ENCODE assay signal across 8 mouse cellular contexts in the genomic region with DNA sequence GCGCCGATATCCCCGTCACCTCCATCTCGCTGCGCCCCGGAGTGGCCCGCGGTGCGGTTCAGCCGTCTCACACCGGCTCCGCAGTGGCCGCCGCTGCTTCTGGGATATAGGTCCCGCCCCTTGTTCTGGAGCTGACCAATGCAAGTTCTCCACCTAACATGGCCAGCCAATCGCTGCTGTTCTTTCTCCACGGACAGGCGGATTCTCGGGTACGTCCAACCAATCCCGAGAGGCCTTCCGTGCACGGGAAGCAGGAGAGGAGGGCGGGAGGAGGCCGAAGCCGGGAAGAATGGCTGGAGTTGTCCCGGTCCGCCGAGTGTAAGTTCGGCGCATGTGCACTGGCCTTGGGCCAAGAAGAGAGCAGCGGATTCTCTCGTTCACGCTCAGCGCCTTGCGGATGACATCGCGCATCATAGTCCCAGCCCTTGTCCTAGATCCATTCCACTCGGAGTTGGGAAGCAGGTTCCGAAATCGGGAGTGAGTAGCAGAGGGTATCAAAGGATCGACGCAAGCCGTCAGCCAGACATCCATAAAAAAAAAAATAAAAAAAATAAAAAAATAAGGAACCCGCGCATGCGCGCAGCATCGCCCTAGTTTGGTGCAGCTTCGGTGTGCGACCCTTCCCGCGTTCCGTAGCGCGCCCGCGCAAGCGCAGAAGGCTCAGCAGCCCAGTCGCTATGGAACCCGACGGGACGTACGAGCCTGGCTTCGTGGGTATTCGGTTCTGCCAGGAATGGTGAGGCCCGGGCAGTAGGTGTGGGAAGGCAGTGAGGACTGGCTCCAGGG. TPM values are rescaled to one million over a fixed set of nuclear protein-coding genes. Genes with fewer than 3 reads are reported as not detected.
DNase-seq lines count a peak whose midpoint lies in the region; ATAC-seq lines count a peak whose summit lies in the region.

A gene (plus strand): TSS at position 280 of the 786 bp plus-strand sequence.
A gene (minus strand): TSS at position 604 of the 786 bp plus-strand sequence.

- peak within 1 kb of the TSS; percentile 91 to 96 for H3K27ac ChIP-seq in heart, embryonic 14.5 days (replicated peaks in 1 of 2; ENCODE audit: control insufficient read depth in 1 of 2, insufficient read depth in 1 of 2, low read depth in 2 of 2, low read length in 2 of 2)
- peak within 1 kb of the TSS; percentile 94 for H3K27ac ChIP-seq in liver, embryonic 13.5 days
- peak within 1 kb of the TSS; percentile 97 for H3K27ac ChIP-seq in stomach, embryonic 16.5 days (ENCODE audit: low read length)

- H3K27me3 ChIP-seq in heart, embryonic 14.5 days (ENCODE audit: control insufficient read depth, insufficient read depth, low read length): no peaks in the 10 kb centered on the region
- no peaks in the 10 kb centered on the region for H3K27me3 ChIP-seq in liver, embryonic 13.5 days
- no peaks in the 10 kb centered on the region for H3K27me3 ChIP-seq in stomach, embryonic 16.5 days (ENCODE audit: control insufficient read depth, insufficient read depth, low read length)

- peak within 1 kb of the TSS; percentile 88 for H3K9ac ChIP-seq in heart, embryonic 14.5 days (ENCODE audit: low read length)
- H3K9ac ChIP-seq in liver, embryonic 13.5 days: peak within 1 kb of the TSS; percentile 86
- peak within 1 kb of the TSS; percentile 84 for H3K9ac ChIP-seq in stomach, embryonic 16.5 days (ENCODE audit: low read length)

- under 1% methylated on average over 67 of the region's 67 CpGs for WGBS in heart, embryonic 14.5 days
- WGBS in liver, embryonic 13.5 days (ENCODE audit: insufficient replicate concordance): under 1% methylated on average over 67 of the region's 67 CpGs
- WGBS in stomach, embryonic 16.5 days: under 1% methylated on average over 67 of the region's 67 CpGs

- peak within 1 kb of the TSS; percentile 79 to 86 for H3K4me3 ChIP-seq in heart, embryonic 14.5 days (ENCODE audit: control insufficient read depth in 1 of 2, insufficient read depth in 1 of 2, low read depth in 1 of 2, low read length in 2 of 2)
- H3K4me3 ChIP-seq in liver, embryonic 13.5 days (replicated peaks): peak within 1 kb of the TSS; percentile 81
- peak within 1 kb of the TSS; percentile 83 for H3K4me3 ChIP-seq in stomach, embryonic 16.5 days (replicated peaks; ENCODE audit: low read length)

- ATAC-seq in CD4-positive, CD25-positive, alpha-beta regulatory T cell, adult 4 months: peak; percentile 96
- ATAC-seq in heart, embryonic 14.5 days (ENCODE audit: insufficient number of reproducible peaks, insufficient read depth, low FRiP score, low read depth): peak; percentile 93
- ATAC-seq in liver, embryonic 13.5 days (ENCODE audit: low read depth): peak; percentile 91
- ATAC-seq in stomach, embryonic 16.5 days (ENCODE audit: insufficient read depth, low FRiP score): peak; percentile 96

- DNase-seq in c-Kit-negative CD71-positive TER-119-positive erythroid progenitor cells, embryonic 14.5 days (ENCODE audit: low read depth, low spot score): peak; percentile 93
- peak; percentile 99 for DNase-seq in fibroblast of lung, adult 2 months (ENCODE audit: low read depth)
- peak; percentile 99 for DNase-seq in kidney, postnatal 14 days
- peak; percentile 96 for DNase-seq in liver, embryonic 13.5 days
- peak; percentile 94 for DNase-seq in neural tube, embryonic 10.5 days (ENCODE audit: extremely low spot score, low spot score)

- H3K9me3 ChIP-seq in heart, embryonic 14.5 days (ENCODE audit: control insufficient read depth, low read length): no peaks in the 10 kb centered on the region
- no peaks in the 10 kb centered on the region for H3K9me3 ChIP-seq in liver, embryonic 13.5 days (replicated peaks)
- H3K9me3 ChIP-seq in stomach, embryonic 16.5 days (replicated peaks; ENCODE audit: control insufficient read depth, low read length): no peaks in the 10 kb centered on the region

- peaks cover 3 to 10% of the 10 kb centered on the region in 2 experiments; a peak in 3 of 4 replicates for H3K4me1 ChIP-seq in heart, embryonic 14.5 days (ENCODE audit: control insufficient read depth in 2 of 2, insufficient read depth in 2 of 2, low read length in 2 of 2)
- peaks cover 23% of the 10 kb centered on the region for H3K4me1 ChIP-seq in liver, embryonic 13.5 days (replicated peaks)
- peaks cover 14% of the 10 kb centered on the region for H3K4me1 ChIP-seq in stomach, embryonic 16.5 days (ENCODE audit: control insufficient read depth, insufficient read depth, low read length)

- peak within 1 kb of the TSS; percentile 92 for H3K4me2 ChIP-seq in heart, embryonic 14.5 days (ENCODE audit: low read length)
- H3K4me2 ChIP-seq in liver, embryonic 13.5 days: peak within 1 kb of the TSS; percentile 84
- peak within 1 kb of the TSS; percentile 82 for H3K4me2 ChIP-seq in stomach, embryonic 16.5 days (ENCODE audit: low read depth, low read length)

- peaks cover 48% of the 10 kb centered on the region for H3K36me3 ChIP-seq in heart, embryonic 14.5 days (ENCODE audit: control insufficient read depth, insufficient read depth, low read length)
- peaks cover 5% of the 10 kb centered on the region; the same call in 1 of the 2 replicates for H3K36me3 ChIP-seq in liver, embryonic 13.5 days
- H3K36me3 ChIP-seq in stomach, embryonic 16.5 days (ENCODE audit: control insufficient read depth, insufficient read depth, low read length): peaks cover 4% of the 10 kb centered on the region; the same call in 1 of the 2 replicates

RNA-seq across cellular contexts. Expression of the first gene that starts in this region (rescaled TPM):
- 10 to 100 TPM; 50.3 to 54.3 TPM for polyA plus RNA-seq in CD4-positive, CD25-positive, alpha-beta regulatory T cell, adult 4 months (2017; shearing (Covaris generic))
- 126 and 145 TPM in 2 replicates for polyA plus RNA-seq in heart, embryonic 14.5 days (2014; fragmentation: Nextera tagmentation; extraction: Ambion mirVana)
- 67.1 and 70.0 TPM in 2 replicates for polyA plus RNA-seq in liver, embryonic 13.5 days (2015; fragmentation: Nextera tagmentation; extraction: Ambion mirVana)
- polyA plus RNA-seq in stomach, embryonic 16.5 days (2015; fragmentation: Nextera tagmentation; extraction: Ambion mirVana): 111 and 116 TPM in 2 replicates

RNA-seq across cellular contexts. Expression of the second gene that starts in this region (rescaled TPM):
- 100 to 1,000 TPM in 1 of 2 experiments, 10 to 100 TPM in 1; 96.7 to 104 TPM for polyA plus RNA-seq in CD4-positive, CD25-positive, alpha-beta regulatory T cell, adult 4 months (2017; shearing (Covaris generic))
- 137 and 144 TPM in 2 replicates for polyA plus RNA-seq in heart, embryonic 14.5 days (2014; fragmentation: Nextera tagmentation; extraction: Ambion mirVana)
- 62.1 and 63.7 TPM in 2 replicates for polyA plus RNA-seq in liver, embryonic 13.5 days (2015; fragmentation: Nextera tagmentation; extraction: Ambion mirVana)
- polyA plus RNA-seq in stomach, embryonic 16.5 days (2015; fragmentation: Nextera tagmentation; extraction: Ambion mirVana): 148 and 151 TPM in 2 replicates

Comparison
In these comparisons a context has a peak if more than half of its experiments do, and no peak if none do; other contexts are left out.
1. Peak in every context shown above with its lines: DNase-seq, ATAC-seq, H3K4me3 ChIP-seq and H3K27ac ChIP-seq.